Mouse (Mus musculus): ENCODE measurements around the gene Eps8l3.

- TF ChIP-seq CTCF (IDR thresholded peaks at IDR 0.05; ENCODE audit: low read depth) (no peak), EP300 (optimal IDR thresholded peaks at IDR 0.05) (no peak)
Measured at GRCm38 (mm10) chr3:107846835-107847234, 30.2 kb upstream of the Eps8l3 start.

Measured in stomach, postnatal 0 days (tissue).